Mouse (Mus musculus): ENCODE measurements around the gene Klhdc8b. TPM values are rescaled to one million over a fixed set of nuclear protein-coding genes. Genes with fewer than 3 reads are reported as not detected.

Gene Klhdc8b
- polyA plus RNA-seq (2016; fragmentation: Nextera tagmentation; extraction: Ambion mirVana), result 10.9 and 17.8 TPM in 2 replicates

GRCm38 (mm10) chr9:108461181-108461631 lies at the start of gene Klhdc8b:
Gene Klhdc8b (minus strand): TSS chr9:108461581.
- 28% methylated on average over 11 of the region's 11 CpGs for WGBS
- DNase-seq (ENCODE audit: low spot score), result peak; percentile 49
- peak within 1 kb of the TSS; percentile 73 for H3K4me3 ChIP-seq
- peaks cover 9% of the 10 kb centered on the region for H3K4me1 ChIP-seq
- no peaks in the 10 kb centered on the region for H3K9me3 ChIP-seq (replicated peaks)
- no peaks in the 10 kb centered on the region for H3K27me3 ChIP-seq (ENCODE audit: low read depth, poor library complexity, severe bottlenecking)
- H3K27ac ChIP-seq, result peak within 1 kb of the TSS; percentile 89
- peaks cover 45% of the 10 kb centered on the region for H3K36me3 ChIP-seq

GRCm38 (mm10) chr9:108508776-108509175 lies 47.4 kb upstream of the Klhdc8b start:
- DNase-seq (ENCODE audit: low spot score), result no peak
- H3K4me1 ChIP-seq, result peaks cover 17% of the 10 kb centered on the region
- WGBS, result 87% methylated on average over 7 of the region's 7 CpGs
- peak overlapping the region; percentile 87; the same call in 1 of the 2 replicates for H3K27ac ChIP-seq
- H3K9me3 ChIP-seq (replicated peaks), result no peaks in the 10 kb centered on the region
- H3K4me3 ChIP-seq, result peak overlapping the region; percentile 75
- H3K27me3 ChIP-seq (ENCODE audit: low read depth, poor library complexity, severe bottlenecking), result no peaks in the 10 kb centered on the region
- peaks cover 48% of the 10 kb centered on the region for H3K36me3 ChIP-seq

- Histone ChIP-seq H3K27ac (peak within 1 kb of the TSS; percentile 87), H3K4me3 (peak within 1 kb of the TSS; percentile 75), H3K4me1 (peaks cover 17% of the 10 kb centered on the region), H3K36me3 (peaks cover 48% of the 10 kb centered on the region), H3K27me3 (ENCODE audit: low read depth, poor library complexity, severe bottlenecking) (no peaks in the 10 kb centered on the region), H3K9me3 (replicated peaks) (no peaks in the 10 kb centered on the region)
- peak; percentile 91 for DNase-seq (ENCODE audit: low spot score)
- WGBS, result under 1% methylated on average over 37 of the region's 37 CpGs
Measured at GRCm38 (mm10) chr9:108507619-108508434, 46.4 kb upstream of the Klhdc8b start, which contains the start of gene Qars. Gene Qars (plus strand): TSS chr9:108507706.

GRCm38 (mm10) chr9:108506901-108507300 lies 45.5 kb upstream of the Klhdc8b start:
- H3K36me3 ChIP-seq, result peaks cover 48% of the 10 kb centered on the region
- H3K9me3 ChIP-seq (replicated peaks), result no peaks in the 10 kb centered on the region
- peaks cover 17% of the 10 kb centered on the region for H3K4me1 ChIP-seq
- H3K27me3 ChIP-seq (ENCODE audit: low read depth, poor library complexity, severe bottlenecking), result no peaks in the 10 kb centered on the region
- no peak for DNase-seq (ENCODE audit: low spot score)
- peak overlapping the region; percentile 87; the same call in 1 of the 2 replicates for H3K27ac ChIP-seq
- H3K4me3 ChIP-seq, result peak overlapping the region; percentile 75
- WGBS, result 89% methylated on average over 7 of the region's 7 CpGs

- Histone ChIP-seq H3K4me3 (no peak overlapping the region), H3K27me3 (ENCODE audit: low read depth, poor library complexity, severe bottlenecking) (no peaks in the 10 kb centered on the region), H3K27ac (no peak overlapping the region), H3K9me3 (replicated peaks) (no peaks in the 10 kb centered on the region), H3K4me1 (no peaks in the 10 kb centered on the region), H3K36me3 (peaks cover 89% of the 10 kb centered on the region)
- DNase-seq (ENCODE audit: low spot score), result no peak
- 93% methylated on average over 15 of the region's 15 CpGs for WGBS
Measured at GRCm38 (mm10) chr9:108499943-108500342, 38.6 kb upstream of the Klhdc8b start.

- Histone ChIP-seq H3K27ac (no peak overlapping the region), H3K9me3 (replicated peaks) (no peaks in the 10 kb centered on the region), H3K27me3 (ENCODE audit: low read depth, poor library complexity, severe bottlenecking) (no peaks in the 10 kb centered on the region), H3K36me3 (peaks cover 96% of the 10 kb centered on the region), H3K4me3 (no peak overlapping the region), H3K4me1 (no peaks in the 10 kb centered on the region)
- WGBS, result 95% methylated on average over 7 of the region's 7 CpGs
- no peak for DNase-seq (ENCODE audit: low spot score)
Measured at GRCm38 (mm10) chr9:108499231-108499630, 37.9 kb upstream of the Klhdc8b start.

- Histone ChIP-seq H3K27ac (no peak overlapping the region), H3K4me3 (no peak overlapping the region), H3K27me3 (ENCODE audit: low read depth, poor library complexity, severe bottlenecking) (no peaks in the 10 kb centered on the region), H3K4me1 (peaks cover 20% of the 10 kb centered on the region), H3K36me3 (peaks cover 85% of the 10 kb centered on the region), H3K9me3 (replicated peaks) (no peaks in the 10 kb centered on the region)
- DNase-seq (ENCODE audit: low spot score), result no peak
- 91% methylated on average over 10 of the region's 10 CpGs for WGBS
Measured at GRCm38 (mm10) chr9:108494905-108495304, 33.5 kb upstream of the Klhdc8b start.

- H3K4me3 ChIP-seq, result no peak overlapping the region
- H3K4me1 ChIP-seq, result peaks cover 26% of the 10 kb centered on the region
- no peak overlapping the region for H3K27ac ChIP-seq
- DNase-seq (ENCODE audit: low spot score), result no peak
- 97% methylated on average over 19 of the region's 19 CpGs for WGBS
- H3K9me3 ChIP-seq (replicated peaks), result no peaks in the 10 kb centered on the region
- H3K36me3 ChIP-seq, result peaks cover 85% of the 10 kb centered on the region
- H3K27me3 ChIP-seq (ENCODE audit: low read depth, poor library complexity, severe bottlenecking), result no peaks in the 10 kb centered on the region
Measured at GRCm38 (mm10) chr9:108494146-108494825, 32.9 kb upstream of the Klhdc8b start.

GRCm38 (mm10) chr9:108493246-108493645 lies 31.9 kb upstream of the Klhdc8b start:
- Histone ChIP-seq H3K36me3 (peaks cover 85% of the 10 kb centered on the region), H3K27me3 (ENCODE audit: low read depth, poor library complexity, severe bottlenecking) (no peaks in the 10 kb centered on the region), H3K4me3 (no peak overlapping the region), H3K4me1 (peaks cover 26% of the 10 kb centered on the region), H3K9me3 (replicated peaks) (no peaks in the 10 kb centered on the region), H3K27ac (no peak overlapping the region)
- 96% methylated on average over 8 of the region's 8 CpGs for WGBS
- DNase-seq (ENCODE audit: low spot score), result no peak

- Histone ChIP-seq H3K4me3 (peak overlapping the region; percentile 98), H3K36me3 (peaks cover 85% of the 10 kb centered on the region), H3K4me1 (peaks cover 26% of the 10 kb centered on the region), H3K27ac (0 out of 2 replicates have a peak overlapping the region, but pooled peaks have one; percentile 20), H3K9me3 (replicated peaks) (no peaks in the 10 kb centered on the region), H3K27me3 (ENCODE audit: low read depth, poor library complexity, severe bottlenecking) (no peaks in the 10 kb centered on the region)
- WGBS, result 90% methylated on average over 16 of the region's 16 CpGs
- DNase-seq (ENCODE audit: low spot score), result no peak
Measured at GRCm38 (mm10) chr9:108492043-108492750, 30.8 kb upstream of the Klhdc8b start.

GRCm38 (mm10) chr9:108491286-108491580 lies 29.9 kb upstream of the Klhdc8b start:
- Histone ChIP-seq H3K4me3 (peak overlapping the region; percentile 98), H3K27ac (peak overlapping the region; percentile 93), H3K4me1 (peaks cover 26% of the 10 kb centered on the region), H3K9me3 (replicated peaks) (no peaks in the 10 kb centered on the region), H3K27me3 (ENCODE audit: low read depth, poor library complexity, severe bottlenecking) (no peaks in the 10 kb centered on the region), H3K36me3 (peaks cover 85% of the 10 kb centered on the region)
- WGBS, result 10% methylated on average over 12 of the region's 12 CpGs
- no peak for DNase-seq (ENCODE audit: low spot score)

GRCm38 (mm10) chr9:108490559-108491285 lies 29.3 kb upstream of the Klhdc8b start, which contains the start of gene Usp19:
Gene Usp19 (plus strand): TSS chr9:108490602.
- Histone ChIP-seq H3K36me3 (peaks cover 85% of the 10 kb centered on the region), H3K4me3 (peak within 1 kb of the TSS; percentile 98), H3K27me3 (ENCODE audit: low read depth, poor library complexity, severe bottlenecking) (no peaks in the 10 kb centered on the region), H3K4me1 (peaks cover 26% of the 10 kb centered on the region), H3K9me3 (replicated peaks) (no peaks in the 10 kb centered on the region), H3K27ac (peak within 1 kb of the TSS; percentile 93)
- peak; percentile 96 for DNase-seq (ENCODE audit: low spot score)
- under 1% methylated on average over 69 of the region's 69 CpGs for WGBS

Data from limb, embryonic 10.5 days (tissue).